Mouse (Mus musculus): ENCODE measurements around the gene Zfp981.
"Not testable (repeated sequence)": the region's sequence is repeated elsewhere in the genome, so short reads cannot be mapped to it uniquely, and the experiment has no call there.

Gene Zfp981

DNA sequence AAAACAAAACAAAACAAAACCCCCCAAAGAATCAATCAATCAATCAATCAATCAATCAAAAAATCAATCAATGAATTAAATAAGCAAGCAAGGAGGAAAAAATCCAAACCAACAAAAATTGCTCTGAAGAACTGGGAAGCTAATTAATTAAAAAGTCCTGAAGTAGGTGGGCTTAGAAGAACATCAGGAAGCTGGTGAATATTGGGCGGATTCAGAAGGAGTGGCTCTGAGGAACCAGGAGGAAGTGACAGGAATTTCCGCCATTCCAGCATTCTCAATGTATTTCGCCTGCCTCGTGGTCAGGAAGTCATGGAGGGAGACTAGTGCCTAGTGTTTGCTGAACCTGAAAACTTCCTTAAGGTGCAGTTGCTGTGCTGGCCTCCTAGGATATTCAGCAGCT is at the start of gene Zfp981:
Gene Zfp981 (plus strand): TSS at position 301 of the 400 bp plus-strand sequence.
- DNase-seq = not testable (repeated sequence)

DNA sequence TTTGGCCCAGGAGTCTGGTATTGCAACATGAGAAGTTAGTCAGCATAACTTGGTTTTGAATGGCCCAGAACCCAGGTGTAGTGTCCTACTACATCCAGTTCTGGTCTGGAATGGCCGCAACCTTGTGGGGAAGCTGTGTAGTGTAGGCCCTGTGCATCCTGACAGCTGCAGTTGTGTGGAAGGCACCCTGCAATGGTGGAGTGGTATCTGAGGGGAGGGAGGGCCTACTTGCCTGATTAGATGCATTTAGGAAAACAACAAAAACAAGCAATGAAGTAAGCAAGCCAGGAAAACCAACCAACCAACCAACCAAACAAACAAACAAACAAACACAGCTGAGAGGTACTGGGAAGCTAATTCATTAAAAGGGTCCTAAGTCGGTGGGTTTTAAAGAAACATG is 49.3 kb upstream of the Zfp981 start:
- DNase-seq = not testable (repeated sequence)

DNA sequence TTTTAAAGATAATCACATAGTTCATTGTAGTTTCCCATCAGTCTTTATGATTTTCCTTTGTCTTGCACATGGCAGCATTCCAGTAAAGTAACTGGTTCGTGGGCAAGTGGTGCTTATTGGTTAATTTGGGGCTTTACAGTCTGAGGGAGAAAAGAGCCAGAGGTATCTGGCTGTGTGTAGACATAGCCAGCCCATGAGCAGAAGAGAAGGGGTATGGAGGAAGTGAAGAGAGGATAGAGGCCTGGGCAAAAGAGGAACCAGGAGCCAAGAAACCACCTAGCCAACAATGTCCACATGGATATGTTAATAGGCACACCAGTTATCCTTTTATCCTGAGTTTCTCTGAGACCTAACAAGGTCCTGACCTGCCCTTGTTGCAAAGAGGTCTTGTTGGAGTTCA is 47.7 kb upstream of the Zfp981 start:
- not testable (repeated sequence) for DNase-seq

DNA sequence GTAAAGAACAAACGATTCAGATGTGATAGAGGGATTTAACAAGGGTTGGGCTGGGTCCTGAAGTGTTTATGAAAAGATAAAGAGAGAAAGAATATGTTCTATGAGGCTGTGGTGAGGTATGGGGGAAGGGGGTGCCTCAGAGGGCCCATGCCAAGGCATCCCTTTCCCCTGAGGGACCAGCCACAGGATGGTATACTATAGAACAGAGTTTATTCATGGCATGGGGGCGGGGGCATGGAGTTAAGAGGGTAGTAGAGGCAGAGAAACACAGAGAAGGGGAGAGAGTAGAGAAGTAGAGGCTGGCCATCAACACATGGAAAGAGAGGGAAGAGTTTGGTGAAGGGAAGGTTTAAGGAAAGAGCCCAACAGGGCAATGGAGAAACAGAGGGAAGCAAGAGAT is 46.9 kb upstream of the Zfp981 start:
- no peak for DNase-seq

DNA sequence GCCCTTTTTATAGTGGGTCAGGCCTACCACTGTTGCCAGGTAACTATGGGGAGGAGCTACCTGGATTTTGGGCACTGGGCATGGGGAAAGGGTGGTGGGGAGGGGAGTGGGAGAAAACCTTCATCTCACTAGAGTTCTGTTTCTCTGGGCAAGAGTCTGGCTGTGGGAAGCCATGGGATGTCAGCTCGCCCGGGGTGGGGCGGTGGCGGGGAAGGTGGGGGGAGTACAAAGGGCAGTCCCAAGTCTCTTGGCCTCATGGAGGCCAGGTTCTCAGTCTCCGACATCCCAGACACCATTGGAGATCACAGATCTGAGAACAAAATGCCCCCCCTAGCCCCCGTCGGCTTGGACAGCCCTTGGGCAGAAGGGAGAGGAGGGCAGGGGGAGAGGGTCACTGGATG is 46.5 kb upstream of the Zfp981 start:
- no peak for DNase-seq

DNA sequence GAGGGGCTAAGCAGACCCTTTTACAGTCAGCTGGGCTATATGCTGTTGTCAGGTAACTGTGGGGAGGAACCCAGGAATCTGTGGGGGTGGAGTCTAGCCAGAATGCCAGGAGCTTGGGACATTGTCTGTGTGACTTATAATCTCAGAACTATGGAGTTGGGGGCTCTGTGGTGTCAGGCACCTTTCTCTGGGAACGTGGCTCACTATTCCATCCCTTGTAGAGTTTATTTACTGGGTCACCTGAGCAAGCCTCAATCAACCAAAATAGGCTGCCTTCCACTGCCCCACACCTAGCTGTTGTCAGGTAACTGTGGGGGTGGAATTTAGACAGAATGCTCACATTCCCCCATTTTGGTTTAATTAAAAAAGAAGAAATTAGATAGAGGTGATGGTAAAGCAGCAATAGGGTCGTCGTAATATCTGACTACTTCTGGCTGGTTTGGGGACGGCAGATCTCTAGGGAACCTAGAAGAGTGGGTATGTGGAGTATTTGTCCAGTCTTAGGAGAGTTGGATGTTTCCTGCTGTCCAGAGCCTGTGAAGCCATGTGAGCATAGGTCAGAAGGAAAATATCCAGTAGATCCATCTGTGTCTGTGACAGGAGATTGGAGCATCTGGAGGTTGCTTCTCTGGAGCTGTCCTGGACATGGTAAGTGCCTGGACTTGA is 45.6 kb upstream of the Zfp981 start:
- no peak for DNase-seq

DNA sequence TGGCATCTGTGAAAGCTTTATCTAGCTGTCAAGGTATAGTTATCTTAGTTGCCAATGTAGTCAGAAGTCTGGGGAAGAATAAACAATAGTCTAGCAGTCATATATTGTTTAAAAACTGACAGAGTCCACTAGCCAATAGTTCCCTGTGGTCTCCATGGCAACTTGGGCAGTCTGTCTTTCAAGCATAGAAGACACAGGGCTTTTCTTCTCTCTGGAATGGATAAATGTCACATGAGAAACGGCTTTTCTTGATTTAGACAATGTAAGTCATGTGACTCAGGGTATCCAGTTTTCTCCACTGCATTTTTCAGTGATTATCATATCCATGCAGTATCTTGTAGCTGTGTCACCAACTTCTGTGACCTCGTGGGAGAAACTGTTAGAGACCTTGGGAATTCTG is 44.7 kb upstream of the Zfp981 start:
- DNase-seq = no peak

DNA sequence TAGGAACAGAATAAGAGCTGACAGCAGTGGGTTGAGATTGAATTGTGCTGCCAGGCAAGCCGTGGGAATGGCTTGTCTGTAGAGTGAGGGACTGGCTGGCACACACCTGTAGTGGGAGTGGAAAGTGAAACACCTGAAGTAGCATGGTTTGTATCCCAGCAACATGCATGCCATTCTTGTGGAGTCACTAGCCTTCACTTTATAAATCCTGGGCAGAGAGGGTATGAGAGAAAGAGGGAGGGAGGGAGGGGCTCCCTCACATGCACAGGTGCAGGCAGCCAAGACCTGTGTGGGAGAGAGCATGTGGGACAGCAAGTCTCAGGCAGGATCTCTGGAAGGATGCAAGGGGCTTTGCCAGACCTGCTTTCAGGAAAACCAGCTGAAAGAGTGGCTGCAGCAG is 44.1 kb upstream of the Zfp981 start:
- DNase-seq = no peak

DNA sequence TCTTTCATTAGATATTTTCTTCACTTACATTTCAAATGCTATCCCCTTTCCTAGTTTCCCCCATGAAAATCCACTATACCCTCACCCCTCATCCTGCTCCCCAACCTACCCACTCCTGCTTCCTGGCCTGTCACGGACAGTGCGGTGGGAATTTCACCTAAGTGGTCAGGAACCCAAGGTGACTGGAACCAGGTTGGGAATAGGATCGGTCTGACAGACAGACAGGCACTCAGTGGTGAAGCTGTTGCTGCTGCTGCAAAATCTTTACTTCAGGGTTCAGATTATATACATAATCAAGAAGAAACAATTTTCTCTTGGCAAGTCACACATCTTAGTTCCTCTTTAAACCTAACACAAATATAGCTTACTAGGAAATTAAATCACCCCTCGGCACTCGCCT is 42.0 kb upstream of the Zfp981 start:
- not testable (repeated sequence) for DNase-seq

DNA sequence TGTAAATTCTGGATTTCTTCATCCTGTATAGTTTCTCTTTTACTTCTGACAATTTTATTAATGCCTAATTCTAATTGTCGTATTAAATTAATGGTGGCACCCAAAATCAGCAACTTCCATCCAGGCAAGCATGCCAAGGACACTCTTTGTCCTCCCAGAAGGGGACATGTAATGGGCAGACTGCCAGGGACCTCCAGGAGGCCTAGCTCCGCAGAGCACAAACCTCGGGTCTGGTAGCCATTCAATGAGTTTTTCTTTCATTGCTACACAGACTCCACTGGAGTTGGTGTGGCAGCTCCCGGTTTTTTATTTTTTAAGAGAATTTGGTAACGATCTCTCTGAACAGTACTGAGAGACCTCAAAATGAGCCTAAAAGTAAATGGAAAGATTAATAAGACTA is 41.1 kb upstream of the Zfp981 start:
- DNase-seq = not testable (repeated sequence)

DNA sequence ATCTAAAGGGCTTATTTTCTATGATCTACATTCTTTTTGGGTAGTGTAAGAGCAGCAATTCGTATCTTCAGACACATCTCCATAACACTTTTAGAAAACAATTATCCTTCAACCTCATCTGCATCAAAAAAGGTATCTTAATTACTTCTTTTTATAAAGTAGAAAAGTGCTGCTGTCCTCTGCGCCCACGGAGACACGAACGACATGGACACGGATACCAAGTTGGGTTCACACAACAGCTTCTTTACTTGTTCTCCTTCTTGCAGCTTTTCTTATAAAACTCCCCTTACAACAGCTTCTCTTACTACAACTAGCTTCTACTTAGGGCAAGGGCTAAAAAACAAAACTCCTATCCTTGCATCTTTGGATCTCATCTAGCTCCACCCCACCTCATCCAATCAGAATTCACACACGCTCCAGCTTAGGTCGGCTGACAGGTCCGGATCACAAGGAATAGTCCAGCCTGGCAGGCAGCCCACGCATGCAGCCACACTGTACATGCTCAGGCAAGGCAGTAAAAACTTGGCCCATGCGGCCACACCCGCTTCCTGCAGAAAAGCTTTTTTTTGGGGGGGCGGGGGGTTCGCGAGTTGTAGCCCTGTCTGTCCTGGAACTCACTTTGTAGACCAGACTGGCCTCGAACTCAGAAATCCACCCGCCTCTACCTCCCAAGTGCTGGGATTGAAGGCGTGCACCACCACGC is 38.0 kb upstream of the Zfp981 start:
- DNase-seq = not testable (repeated sequence)

DNA sequence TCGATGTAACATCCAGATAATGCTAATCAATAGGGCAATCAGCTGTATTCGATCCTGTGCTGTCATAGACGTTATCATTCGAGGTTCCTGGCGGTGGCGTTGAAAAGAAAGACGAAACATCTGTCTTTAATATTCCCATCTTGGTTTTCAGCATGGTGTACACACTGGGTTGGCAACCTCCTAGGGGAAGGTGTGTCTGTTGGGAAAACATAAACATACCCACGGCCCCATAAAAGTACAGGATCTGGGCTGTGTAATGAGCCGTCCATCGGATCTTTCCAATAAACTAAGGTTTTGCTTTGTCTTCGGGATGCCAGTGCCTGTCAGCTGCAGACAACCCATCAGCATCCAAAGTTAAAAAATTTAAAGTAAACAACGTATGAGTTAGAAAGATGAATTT is 31.8 kb upstream of the Zfp981 start:
- DNase-seq = not testable (repeated sequence)

DNA sequence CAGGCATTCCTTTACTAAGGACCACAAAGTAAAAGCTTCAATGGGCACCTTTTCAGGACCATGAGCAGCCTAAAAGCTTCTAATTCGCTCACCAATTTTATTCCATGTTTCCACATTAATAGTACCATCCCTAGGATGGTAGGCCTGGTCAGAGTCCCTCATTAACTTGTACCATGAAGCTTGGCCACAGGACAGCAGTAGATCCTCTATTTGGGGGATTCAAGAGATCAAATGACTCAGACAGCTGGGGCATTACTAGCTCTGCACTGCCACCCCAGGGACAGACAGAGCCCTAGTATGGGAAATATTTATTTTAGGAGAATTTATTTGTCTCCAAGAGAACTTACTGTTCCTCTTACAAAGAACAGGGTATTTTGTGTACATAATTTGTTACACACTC is 27.6 kb upstream of the Zfp981 start:
- DNase-seq = not testable (repeated sequence)

DNA sequence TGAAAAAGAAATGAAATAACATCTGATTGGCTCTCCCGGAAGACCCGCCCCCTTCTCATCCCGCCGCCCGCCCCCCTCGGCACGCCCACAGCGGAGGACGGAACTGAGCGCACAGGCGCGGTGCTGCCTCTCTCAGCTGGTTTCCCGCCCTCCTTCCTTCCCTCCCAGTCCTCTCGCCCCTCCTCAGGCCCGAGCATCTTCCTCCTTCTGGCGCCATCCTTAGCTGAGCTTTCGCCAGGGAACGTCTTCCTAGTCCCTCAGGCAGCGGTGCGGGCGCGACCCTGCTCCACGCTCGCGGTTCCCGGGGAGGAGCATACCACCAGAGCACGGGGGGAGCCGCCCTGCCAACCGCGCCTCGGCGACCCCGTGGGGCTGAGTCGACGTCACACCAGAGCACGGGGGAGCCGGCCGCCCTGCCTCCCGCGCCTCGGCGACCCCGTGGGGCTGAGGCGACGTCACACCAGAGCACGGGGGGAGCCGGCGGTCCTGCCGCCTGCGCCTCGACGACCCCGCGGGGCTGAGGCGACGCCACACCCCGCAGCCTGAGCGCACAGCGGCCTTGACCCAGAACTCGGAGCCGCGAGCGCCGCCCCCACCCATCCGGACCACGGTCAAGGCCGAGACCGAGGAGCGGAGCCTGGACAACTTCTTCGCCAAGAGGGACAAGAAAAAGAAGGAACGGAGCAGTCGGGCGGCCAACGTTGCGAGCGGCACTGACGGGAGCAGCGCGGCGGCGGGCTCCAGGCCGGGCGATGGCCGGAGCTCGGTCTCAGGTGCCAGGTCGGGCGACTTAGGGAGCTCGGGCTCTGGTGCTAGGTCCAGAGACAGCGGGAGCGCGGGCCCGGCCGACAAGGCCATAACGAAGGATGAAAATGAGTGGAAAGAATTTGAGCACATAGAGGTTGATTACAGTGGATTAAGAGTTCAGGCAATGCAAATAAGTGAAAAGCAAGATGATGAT is 26.8 kb upstream of the Zfp981 start:
- DNase-seq = not testable (repeated sequence)

DNA sequence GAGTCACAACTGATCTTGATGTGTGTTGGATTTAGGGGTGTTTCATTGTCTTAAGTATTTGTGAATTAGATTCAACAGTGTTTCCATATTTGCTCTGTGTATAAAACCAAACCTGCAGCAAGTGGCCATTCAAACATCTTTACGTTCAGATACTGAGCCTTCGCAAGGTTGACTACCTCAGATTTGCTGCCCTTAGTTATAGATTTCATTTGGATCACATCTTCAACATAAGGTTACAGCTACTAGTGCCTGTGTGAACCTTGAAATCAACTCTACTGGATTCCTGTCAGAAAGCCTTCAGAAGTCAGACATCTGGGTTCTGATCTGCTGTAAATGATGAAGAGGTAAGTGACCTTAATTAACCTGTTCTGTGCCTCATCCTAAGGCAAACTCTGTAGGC is 25.6 kb upstream of the Zfp981 start:
- DNase-seq = not testable (repeated sequence)

DNA sequence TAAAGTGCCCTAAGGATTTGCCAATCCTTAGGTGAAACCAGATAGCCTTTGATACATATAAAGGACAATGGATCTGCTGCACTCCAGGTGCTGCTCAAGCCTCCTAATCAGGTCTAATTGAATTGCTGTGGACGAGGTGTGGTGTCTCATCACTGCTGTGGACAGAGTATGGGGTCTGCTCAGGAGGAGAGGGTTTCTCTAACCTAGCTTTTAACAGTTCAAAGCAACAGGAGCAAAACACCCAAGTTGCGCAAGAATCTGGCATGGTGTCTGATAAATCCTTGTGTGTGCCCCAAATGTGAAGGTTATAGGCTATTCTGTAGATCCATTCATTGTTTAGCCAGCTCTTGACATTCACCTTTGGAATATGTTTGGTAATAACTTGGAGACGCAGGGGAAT is 24.9 kb upstream of the Zfp981 start:
- not testable (repeated sequence) for DNase-seq

DNA sequence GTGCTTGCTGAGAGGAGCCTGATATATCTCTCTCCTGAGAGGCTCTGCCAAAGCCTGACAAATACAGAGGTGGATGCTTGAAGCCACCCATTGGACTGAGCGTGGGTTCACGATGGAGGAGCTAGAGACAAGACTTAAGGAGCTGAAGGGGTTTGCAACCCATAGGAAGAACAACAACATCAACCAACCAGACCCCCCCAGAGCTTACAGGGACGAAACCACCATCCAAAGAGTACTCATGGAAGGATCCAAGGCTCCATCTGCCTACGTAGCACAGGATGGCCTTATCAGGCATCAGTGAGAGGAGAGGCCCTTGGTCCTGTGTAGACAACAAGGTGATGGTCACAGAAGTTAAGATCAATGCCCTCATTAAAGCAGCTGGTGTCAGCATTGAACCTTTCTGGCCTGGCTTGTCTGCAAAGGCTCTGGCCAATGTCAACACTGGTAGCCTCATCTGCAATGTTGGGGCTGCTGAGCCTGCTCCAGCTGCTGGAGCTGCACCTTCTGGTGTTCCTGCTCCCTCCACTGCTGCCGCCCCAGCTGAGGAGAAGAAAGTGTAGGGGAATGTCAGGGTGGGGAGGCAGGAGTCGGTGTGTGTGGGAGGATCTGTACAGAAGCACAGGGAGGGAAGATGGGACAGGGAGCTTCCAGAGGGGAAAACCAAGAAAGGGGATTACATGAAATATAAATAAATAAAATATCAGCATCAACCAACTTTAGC is 21.3 kb upstream of the Zfp981 start:
- not testable (repeated sequence) for DNase-seq

DNA sequence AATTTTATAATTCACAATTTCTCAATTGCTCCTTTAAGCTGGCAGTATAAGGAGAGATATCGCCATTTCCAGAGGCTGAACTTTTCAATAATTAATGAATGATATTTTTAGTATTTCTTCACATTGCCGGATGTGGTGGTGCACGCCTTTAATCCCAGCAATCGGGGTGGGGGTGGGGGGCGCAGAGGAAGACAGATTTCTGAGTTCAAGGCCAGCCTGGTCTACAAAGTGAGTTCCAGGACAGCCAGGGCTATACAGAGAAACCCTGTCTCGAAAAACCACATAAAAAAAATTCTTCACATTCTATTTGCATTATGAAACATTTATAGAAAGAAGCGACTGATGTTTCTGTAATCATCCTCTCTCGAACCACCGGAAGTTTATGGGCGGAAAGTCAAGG is 19.3 kb upstream of the Zfp981 start:
- DNase-seq = not testable (repeated sequence)

DNA sequence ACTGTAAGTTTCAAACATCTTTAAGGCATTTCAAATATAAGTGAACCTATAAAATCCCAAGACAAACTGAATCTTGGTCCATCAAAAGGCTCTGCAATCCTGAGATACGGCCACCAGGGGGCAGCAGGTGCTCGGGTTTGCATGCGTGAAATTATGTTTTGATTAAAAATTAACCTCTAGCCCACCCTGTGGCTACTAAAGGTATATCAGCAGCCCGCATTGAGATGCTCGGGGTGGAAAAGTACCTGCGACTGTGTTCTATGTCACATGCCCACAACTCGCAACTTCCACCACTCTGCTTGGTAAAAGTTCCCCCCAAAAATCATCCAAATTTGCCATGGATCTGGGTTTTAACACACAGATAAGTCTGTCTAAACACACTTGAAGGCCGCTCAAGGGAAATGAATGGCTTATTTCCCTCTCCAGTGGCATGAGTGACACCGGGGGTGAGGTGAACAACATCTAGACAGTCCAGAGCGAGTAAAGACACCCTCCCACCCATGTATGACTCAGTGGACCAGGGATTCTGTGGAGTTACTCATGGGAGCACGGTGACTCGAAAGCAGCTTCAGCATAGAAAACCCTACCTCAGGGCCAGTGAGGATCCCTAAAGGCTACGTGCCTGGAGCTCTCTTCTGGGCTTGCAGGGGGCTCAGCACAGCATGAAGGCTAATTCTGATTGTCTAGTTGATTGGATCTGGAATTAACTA is 18.1 kb upstream of the Zfp981 start:
- DNase-seq = not testable (repeated sequence)

DNA sequence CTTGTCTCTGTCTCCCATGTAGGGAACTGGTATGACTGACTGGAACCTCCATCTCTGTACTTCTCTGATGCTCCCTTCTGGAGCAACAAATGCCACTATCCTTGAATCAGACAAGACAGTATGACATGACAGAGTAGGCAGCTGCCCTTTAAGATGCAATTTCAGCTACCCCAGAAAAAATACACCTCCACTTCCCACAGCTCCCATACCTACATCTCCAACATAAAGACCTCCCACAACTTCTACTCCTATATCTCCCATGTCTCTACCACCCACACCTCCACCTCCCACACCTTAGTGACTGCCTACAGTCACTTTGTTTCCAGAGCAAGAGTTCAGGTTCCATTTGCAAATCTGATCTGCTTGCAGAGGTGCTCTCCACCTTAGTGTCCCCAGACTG is 17.2 kb upstream of the Zfp981 start:
- DNase-seq = not testable (repeated sequence)

DNA sequence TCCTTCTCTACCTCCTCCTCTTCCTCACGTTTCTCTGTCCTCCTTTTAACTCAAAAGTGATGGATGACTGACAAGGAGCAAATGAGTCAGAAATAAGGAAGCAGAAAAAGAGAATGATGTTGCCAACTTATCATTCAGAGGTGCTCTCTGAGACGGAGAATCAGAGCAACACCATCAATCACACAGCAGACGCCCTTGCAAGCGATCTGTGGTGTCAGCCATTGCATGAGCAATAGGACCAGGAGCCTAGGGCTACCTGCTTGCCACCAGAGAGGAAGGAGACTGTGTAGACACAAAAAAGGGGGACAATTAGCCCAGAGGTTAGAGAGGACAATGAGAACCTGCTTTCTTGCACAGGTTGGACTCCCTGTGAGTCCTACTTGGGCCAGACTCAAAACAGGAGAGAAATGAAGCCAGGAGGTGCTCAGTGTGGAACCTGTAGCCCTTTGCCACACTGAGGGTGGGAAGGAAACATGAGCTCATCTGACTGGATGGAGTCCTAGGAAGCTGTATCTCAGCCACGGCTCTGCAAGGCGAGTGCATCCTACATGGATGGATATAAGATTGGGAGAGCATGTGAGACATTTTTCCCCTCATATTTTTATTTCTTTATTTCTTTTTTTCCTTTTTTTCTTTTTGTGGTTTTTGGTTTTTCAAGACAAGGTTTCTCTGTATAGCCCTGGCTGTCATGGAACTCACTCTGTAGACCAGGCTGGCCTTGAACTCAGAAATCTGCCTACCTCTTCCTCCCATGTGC is 16.5 kb upstream of the Zfp981 start:
- not testable (repeated sequence) for DNase-seq
